Mouse (Mus musculus): ENCODE results near the gene Tbc1d5.

Tbc1d5 gene

DNA sequence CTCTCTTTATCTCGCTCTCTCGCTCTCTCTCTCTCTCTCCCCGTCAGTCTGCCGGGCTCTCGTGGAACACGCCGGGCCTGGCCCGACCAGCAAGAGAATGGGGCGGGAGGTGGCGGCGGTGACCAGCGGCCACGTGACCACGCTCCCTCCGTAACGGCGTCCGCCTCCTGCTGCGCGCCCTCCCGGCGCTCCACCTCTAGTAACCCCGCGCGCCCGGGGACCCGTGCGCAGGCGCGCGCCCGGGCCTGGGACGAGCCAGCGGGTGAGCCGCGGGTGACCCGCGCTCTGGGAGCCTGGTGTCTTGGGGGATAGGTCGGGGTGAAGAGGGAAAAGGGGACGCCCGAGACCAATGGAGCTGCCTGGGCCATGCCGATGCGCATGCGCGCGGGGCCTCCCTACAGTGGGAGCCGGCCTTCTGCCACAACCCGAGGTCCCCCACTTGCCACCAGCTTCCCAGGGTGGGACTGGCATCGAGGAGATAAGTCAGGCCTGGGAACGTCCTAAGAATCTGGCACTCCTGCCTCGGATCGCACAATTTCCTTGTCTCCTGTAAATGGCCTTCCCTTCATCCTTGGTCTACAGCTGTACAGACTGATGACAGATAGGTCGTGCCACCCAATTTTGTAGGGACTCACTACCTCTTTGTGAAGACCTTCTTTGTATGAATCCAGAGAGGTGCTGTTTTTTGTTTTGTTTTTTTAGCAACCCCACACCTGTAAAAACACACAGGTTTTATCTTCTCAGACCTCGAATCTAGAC lies at the start of gene Tbc1d5:
Tbc1d5 (minus strand) TSS at position 158 of the 759 bp plus-strand sequence.
- DNase-seq, result peak; percentile 96

DNA sequence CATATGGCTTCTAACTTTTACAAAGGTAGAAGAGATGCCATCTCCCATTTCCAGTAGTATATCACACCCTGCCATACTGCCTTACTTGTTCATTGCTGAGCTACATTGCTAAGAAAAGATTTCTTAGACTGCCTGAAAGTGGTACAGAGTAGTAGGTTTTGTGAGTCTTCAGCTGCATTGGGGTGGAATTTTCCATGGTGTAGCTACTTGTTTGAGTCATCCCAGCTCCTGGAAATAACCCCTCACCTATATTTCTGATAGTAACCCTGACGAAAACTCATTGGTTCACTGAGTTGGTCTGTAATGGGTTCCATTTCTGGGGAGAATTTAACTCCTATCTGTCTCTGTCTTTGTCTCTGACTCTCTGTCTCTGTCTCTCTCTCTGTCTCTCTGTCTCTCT lies 46.9 kb upstream of the Tbc1d5 start:
- no peak for DNase-seq

DNA sequence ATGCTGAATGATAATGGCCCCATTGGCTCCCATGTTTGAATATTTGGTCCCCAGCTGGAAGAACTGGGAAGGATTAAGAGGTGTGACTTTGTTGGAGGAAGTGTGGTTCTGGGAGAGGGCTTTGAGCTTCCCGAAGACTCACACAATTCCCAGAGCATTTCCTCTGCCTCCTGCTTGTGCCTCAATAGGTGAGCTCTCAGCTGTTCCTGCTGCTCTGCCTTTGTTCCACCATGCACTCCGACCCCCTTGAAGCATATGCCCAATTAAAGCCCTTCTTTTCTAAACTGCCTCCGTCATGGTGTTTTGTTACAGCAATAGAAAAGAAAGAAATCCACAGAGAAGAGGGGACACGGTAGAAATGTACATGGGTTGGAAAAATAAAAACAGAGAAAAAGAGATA lies 44.0 kb upstream of the Tbc1d5 start:
- no peak for DNase-seq

DNA sequence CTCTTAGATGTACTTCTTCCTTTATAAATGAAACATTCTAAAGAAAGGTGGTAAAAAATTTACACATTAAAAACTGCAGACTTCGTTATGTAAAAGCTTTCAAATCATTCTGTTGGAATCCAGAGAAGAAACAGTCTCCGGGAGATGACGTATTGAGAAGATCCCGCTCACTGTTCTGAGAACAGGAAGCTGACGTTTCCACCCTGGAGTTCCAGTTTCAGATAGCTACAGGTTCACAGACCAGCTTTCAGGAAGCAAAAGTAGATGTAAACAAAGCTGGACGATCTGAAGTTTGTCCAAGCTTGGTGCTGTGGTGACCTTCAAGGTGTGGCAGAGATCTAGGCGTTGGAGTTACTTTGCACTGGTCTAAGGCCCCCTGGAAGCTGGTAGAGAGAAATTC lies 41.9 kb upstream of the Tbc1d5 start:
- no peak for DNase-seq

DNA sequence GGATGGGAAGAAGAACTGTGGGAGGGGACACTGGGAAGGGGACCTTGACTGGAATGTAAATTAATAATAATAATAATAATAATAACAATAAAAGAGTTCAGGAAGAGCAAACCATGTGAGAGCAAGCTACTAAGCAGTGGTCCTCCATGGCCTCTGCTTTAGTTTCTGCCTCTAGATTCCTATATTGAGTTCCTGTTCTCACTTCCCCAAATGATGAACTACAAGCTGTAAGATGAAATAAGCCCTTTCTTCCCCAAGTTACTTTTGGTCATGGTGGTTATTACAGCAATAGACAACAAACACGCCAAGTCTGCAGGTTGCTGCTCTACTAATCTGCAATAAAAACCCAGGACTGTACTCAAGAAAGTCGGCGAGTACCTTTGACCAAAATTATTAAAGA lies 40.7 kb upstream of the Tbc1d5 start:
- DNase-seq, result no peak

DNA sequence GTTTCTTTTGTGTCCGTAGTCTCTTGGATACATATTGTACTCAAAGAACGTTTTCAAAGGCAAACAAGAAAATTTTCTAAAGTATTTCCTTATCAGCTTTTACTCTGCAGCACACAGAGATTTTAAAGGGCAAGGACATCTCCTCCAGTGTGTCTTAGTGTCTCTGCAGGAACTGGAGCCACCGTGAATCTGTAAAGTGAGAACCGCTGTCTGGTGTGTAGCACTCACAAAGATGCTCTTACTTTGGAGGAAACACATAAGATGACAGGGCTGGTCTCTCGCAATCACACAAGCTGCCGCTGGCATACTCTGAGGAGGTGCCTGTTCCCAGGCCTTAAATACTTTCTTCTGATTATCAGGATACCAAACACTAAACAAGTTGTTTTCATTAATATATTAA lies 37.3 kb upstream of the Tbc1d5 start:
- no peak for DNase-seq

DNA sequence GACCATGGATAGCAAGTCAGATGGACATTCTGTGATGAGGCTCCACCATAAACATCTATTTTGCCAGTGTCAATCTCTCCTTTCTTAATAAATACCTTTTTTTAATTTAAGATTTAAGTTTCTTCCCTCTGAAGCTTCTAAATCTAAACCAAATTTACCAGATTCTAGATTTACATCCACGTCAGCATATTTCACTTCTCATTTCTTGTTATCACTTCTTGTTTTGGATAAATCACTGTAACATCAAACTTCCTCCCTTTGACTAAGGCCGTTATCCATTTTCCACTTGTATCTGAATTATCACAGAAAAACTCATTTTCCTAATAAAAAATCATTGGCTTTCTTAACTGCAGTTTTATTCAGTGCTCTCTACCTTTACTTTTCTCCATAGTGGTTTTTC lies 30.4 kb upstream of the Tbc1d5 start:
- no peak for DNase-seq

DNA sequence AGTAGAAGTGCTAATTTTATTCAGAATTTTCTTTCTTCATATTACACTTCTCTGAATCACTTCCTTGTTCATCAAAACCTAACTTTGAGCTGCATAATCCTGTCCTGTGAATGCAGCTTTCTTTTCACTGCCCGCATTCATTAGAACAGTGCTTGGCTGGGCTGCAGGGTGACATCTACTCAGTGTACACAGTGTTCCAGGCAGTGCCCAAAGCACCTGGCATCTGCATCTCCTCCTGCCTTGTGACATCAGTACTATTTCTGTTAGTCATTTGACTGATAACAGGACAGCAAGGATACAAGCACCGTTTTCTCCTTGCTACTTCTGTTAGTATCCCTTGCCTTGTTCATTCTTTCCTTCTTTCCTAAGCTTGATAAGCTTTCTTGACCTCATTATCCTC lies 25.5 kb upstream of the Tbc1d5 start:
- DNase-seq, result peak; percentile 22

DNA sequence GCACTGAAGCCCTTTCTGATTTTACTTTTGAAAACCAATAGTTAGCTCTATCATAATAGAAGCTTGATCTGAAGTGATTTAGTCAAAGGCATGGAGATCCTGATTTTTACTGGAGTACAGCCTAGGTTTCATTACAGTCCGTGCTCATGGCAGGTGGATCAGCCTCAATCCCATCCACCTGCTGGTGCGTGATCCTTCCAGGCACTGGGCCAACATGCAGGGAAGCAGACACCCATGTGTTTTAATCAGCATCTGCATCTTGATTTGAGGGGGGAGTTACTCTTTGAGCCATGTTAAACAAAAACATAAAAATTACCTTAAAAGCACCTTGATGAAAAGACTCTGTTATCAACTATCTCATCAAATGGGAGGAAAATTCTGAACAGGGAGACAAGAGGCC lies 16.4 kb upstream of the Tbc1d5 start:
- DNase-seq, result no peak

DNA sequence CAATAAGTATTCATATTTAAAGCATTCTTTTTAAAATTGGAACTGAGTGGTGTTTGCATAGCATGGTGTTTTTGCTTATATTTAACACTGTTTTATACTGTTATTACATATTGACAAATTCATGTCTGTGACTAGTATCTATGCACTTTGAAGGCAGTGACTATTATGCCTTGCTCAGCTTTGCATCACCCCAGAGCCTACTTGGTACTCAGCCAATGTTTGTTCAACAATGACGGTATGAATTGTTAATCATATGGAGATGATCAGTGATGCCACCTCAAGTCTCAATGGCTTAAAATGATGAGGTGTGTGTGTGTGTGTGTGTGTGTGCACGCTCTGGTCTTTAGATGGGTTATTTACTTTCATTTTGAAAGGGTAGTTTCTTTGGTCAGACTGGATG lies 15.6 kb upstream of the Tbc1d5 start:
- DNase-seq, result no peak

DNA sequence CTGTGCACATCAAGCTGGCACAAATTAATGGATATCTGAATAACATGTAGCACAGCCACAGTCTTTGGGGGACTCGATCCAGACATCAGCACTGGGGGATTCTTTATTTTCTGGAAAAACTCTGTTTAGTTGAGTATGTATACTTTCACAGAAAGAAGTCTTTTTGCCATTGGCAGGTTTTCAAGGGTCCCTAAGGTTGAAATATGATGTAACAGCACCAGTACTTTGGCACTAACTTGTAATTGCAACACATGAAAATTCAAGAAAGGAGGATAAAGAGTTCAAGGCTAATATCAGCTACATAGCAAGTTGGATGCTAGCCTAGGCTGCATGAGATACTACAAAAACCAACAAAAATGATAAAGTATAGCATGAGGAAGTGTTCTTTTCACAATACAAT lies 12.2 kb upstream of the Tbc1d5 start:
- DNase-seq, result no peak

DNA sequence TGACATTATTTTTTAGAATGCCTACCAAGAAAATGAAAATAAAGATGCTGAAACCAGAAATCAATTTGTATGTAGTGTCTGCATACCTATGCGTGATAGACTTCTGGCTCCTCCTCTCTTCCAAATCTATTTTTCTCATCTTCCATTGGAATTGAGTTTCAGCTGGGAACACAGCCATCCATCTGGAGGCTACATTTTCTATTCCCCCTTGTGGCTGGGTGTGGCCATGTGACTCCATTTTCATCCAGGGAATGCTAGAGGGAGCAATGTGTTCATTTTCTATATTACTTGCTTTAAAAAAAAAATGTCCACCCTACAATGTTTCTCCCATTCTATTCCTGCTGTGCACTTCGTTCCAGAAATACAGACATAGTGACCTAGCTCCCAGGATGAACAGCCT lies 3.6 kb upstream of the Tbc1d5 start:
- no peak for DNase-seq

DNA sequence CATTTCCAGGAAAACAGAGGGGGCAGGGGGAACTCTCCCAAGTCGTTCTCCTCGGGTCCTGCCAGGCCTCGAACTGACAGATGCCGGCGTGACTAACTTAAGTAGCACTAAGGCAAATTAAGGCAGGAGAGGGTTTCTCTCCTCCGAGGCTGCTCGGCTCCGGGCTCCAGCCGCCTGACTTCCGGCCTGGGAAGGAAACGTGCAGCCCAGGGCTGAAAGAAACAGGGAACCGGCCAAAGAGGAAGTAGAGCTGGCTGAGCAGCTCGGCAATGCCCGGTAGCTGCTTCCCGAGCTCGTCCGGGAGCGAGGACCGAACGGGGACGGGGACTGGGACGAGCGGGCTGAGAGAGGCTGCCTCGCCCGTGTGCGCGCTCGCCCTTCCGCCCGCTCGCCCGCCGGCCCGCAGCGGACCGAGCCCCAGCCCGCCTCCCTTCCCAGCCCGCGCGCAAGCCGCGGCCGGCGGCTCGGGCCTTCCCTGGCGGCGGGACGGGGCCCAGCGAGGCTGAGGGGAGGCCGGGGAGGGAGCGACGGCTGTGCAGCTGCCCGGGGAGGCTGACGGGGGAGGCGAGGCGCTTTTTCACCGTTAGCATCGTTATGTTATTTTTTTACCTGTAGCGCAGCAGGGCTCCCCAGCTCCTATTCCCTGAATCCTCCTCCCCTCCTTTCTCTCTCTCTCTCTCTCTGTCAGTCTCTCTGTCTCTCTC lies 509 bp downstream of the Tbc1d5 start:
- DNase-seq, result peak; percentile 72

DNA sequence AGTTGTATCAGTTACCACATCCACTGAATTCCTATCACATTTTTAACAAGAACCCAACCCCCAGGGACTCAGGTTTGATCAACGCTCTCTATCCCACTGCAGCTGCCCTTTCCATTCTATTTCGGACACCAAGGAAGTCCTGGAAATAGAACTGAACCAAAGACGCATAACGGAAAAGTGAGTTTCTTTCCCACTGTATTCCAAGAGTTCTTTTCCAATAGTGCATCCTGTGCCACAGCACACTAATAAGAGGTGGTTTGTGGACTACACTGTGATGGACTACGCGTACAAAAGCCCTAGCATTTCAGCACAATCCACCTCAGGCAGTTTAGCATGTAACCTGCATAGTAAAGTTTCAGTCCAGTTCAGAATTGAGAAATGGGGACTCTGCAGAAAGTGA lies 1.2 kb downstream of the Tbc1d5 start:
- DNase-seq, result no peak

DNA sequence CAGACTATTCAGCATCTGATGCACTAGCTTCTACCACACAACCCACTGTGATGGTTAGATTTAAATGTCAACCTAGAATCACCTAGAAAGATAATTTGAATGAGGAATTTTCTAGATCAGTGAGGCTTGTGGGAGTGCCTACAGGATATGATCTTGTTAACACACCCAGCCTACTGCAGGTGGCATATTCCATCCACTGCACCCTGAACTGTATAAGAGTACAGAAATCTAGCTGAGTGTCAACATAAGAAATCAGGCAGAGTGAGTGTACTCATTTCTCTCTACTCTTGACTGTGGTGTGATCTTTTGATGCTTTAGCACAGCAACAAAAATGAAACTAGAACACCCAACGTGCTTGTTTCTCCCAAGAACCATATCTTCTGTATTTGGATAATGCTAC lies 6.8 kb downstream of the Tbc1d5 start:
- no peak for DNase-seq

DNA sequence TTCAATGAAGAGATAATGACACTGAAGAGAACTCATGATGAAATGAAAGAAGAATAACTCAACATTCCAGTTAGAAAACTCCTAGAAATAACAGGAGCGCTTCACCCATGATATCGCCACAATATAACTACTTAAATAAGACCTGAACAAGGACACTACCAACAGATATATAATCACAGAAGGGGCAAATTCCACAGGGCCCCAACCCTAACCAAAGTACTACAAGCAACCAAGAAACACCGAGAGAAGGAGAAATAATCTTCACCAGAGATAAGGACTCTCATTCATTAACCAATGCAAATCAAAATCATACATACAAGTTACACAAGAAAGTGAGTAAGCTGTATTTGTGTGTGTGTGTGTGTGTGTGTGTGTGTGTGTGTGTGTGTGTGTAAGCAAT lies 7.6 kb downstream of the Tbc1d5 start:
- no peak for DNase-seq

DNA sequence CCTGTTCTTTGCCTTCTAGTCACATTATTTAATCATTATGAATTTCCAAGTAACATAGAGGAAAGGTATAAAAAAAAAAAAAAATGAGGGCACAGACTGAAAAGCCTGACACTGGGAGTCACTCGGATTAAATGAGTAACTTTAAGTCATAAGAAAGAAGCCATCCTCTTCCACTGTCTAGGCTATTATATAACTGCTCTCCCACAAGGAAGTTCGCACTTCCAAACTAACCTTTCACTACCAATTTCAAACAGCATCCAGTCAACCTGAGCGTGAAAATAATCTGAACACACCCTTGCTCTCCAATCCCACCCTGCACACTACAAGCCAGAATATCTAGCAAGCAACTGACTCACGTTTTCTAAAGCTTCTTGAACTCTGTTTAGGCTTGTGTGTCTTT lies 9.2 kb downstream of the Tbc1d5 start:
- DNase-seq, result no peak

DNA sequence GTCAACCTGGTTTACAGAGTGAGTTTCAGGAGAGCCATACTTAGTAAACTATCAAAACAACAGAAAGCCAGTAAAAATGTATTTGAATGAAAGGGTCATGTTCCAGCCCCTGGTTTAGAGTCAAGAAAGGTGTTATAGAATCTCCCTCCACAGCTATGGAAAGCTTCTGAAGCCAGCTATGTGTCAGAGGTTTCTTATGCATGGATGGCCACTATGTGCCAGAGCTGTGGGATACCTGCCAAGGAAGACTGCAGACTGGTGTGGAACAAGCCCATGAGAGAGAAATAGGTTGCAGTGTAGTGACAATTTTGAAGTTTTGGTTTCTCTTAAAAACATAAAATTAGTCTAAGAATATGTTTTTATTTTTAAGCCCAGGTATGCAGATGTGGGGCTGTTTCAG lies 16.8 kb downstream of the Tbc1d5 start:
- no peak for DNase-seq

DNA sequence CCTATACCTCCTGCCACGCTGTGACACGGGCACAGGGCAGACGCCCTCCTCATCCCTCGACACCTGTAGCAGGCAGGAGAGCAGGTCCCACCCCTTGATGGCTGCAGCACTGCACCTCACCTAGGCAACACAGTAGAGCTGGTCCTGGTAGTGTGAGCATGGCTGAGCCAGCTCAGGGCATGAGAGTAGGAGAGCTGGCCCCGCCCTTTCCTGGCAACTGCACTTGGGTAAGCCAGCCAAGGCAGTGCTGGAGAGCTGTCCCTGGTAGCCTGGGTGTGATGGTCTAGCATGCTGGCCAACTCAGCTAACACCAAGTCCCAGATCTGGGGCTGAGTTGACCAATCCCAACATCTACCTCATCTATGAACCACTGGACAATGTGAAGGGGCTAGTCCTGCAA lies 19.9 kb downstream of the Tbc1d5 start:
- peak; percentile 28 for DNase-seq

DNA sequence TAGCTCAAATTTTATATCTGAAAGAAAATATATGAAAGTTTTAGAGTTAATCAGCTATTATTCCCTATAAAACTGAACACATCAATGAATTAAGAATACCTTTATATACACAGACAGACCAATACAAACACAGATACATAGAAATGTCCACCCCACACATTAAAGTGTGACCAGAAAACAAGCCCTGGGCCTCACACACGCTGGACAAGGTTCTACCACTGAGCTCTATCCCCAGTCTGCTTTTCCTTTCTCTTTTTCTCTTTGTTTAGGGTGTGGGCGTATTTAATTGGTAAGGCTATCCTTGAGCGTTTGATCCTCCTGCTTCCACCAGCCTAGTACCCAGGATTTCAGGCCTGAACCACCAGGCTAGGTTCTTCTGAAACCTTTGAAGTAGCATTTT lies 28.2 kb downstream of the Tbc1d5 start:
- no peak for DNase-seq

DNA sequence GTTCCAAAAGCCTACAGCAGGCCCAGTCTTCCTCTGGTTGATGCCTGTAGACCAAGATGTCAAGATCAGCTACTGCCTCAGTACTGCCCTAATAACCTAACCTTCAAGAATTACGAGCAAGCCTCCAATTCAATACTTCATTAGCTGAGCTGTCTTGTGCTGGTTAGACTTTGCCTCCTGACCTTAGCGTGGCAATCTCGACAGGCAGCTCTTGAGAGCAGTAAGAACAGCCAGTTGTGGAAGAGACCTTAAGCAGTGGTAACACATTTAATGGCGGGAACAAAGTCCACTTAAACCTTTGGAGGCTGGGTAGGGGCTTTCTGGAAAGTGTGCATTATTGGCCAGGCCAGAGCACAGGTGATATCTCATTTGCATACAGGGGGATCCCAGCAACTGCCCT lies 34.2 kb downstream of the Tbc1d5 start:
- DNase-seq, result no peak

DNA sequence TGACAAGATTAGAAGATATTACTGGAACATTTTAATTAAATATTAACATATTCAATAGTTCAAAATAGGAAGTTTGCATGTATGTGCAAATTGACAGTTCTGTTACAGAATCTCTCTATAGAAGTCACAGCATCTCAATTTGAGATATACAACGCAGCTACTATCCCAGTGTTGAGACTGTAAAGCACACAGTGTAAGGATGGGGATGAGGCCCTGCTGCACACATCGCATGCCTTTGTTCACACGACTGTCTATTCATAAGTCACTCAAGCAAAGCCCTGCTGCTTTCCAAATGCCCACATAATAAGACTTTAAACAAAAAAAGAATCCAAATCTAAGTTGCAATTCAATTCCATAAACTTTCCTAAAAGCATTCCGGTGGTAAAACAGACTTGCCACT lies 37.1 kb downstream of the Tbc1d5 start:
- DNase-seq, result no peak

DNA sequence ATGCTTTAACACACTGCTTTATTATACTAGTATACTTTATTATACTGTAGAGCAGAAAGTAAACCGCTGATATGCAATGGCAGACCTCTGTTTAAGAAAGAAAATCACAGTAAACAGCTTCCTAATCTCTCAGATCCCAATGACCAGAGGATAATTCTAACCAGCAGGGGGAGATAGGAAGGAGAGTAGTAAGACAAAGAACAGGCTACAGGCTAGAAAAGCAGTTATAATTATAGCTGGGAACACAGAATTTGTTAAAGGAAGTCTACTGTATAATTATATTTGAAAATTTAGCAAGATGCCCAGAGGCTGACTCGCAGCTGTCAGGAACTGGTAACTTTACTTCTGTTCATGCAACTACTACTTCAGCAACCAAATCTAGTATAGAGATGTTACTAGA lies 68.0 kb downstream of the Tbc1d5 start:
- no peak for DNase-seq

DNA sequence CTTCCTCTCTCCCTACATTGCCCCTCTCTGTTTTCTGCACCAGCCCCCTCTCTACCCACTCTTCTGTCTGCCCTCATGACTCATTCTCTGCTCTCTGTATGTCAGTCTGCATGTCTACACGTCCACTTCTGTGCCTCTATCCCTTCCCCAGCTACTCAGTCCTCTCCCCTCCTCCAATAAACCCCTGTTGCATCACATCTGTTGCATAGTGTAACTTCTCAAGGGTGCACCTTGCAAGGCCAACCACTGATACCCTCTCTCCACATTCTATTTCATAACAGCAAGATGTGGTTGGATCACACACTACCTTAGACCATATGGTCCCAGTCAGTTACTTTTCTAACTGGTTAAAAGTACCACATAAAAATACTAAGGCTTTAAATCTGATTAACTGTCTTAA lies 74.9 kb downstream of the Tbc1d5 start:
- DNase-seq, result no peak

DNA sequence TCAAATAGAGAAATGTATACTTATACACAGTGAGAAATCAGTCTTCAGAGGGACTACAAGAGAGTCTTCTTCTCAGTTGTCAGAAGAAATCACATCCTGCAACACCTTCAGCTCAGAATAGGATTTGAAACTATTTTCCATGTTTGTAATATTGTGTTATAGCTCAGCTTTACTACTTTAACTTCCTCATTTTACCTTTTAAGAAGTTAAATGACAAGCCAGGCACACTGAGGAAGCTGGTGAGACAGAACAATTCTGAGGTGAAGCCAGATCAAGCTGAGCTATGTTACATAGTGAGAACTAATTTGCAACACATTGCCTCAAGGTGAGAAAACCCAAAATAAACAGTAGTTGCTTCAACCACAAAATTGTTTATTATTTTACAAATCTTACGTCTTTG lies 135.3 kb downstream of the Tbc1d5 start:
- no peak for DNase-seq

All from cerebellum, adult 11-12 months (tissue).